ENCODE assay signal across 11 mouse cellular contexts in genomic region chr7:124742086-124742485, GRCm38 (mm10).
DNase-seq lines count a peak whose midpoint lies in the region; ATAC-seq and TF ChIP-seq lines count a peak whose summit lies in the region.
"Had no signal": no experiment of that assay in that cellular context is flagged by ENCODE, and none has a peak within 500 bp of the region (broad histone marks: within the 10 kb centered on the region; RNA-seq: fewer than 3 reads in every experiment).

No protein-coding gene starts in this region.

- no peak for ATAC-seq in kidney, embryonic 16.5 days (ENCODE audit: low FRiP score, low TSS enrichment)
- ATAC-seq in limb, embryonic 14.5 days (ENCODE audit: low FRiP score, low read depth) = no peak

- H3K4me2 ChIP-seq in kidney, embryonic 16.5 days (replicated peaks; ENCODE audit: low read depth, low read length) = no peak overlapping the region
- H3K4me2 ChIP-seq in limb, embryonic 14.5 days (replicated peaks; ENCODE audit: low read depth, low read length, severe bottlenecking) = no peak overlapping the region
- H3K4me2 ChIP-seq: hindbrain, embryonic 15.5 days had no signal

- TF ChIP-seq EP300 in MEL (IDR thresholded peaks at IDR 0.05; ENCODE audit: low read depth in 1 of 2, low read length in 2 of 2) = no peak

- no peak overlapping the region for H3K27ac ChIP-seq in kidney, embryonic 16.5 days (ENCODE audit: low read length)
- H3K27ac ChIP-seq in MEL (ENCODE audit: control insufficient read depth, low read depth, low read length) = no peak overlapping the region
- H3K27ac ChIP-seq in limb, embryonic 14.5 days (replicated peaks; ENCODE audit: low read depth, low read length) = no peak overlapping the region
- H3K27ac ChIP-seq: forebrain, embryonic 10.5 days; gastrocnemius, adult 2 months; hindbrain, embryonic 15.5 days; midbrain, embryonic 10.5 days had no signal

- no peaks in the 10 kb centered on the region for H3K27me3 ChIP-seq in kidney, embryonic 16.5 days (ENCODE audit: insufficient read depth, low read length)
- no peaks in the 10 kb centered on the region for H3K27me3 ChIP-seq in MEL (ENCODE audit: control insufficient read depth in 1 of 2, insufficient read depth in 2 of 2, low read length in 2 of 2)
- H3K27me3 ChIP-seq in limb, embryonic 14.5 days (ENCODE audit: control insufficient read depth, insufficient read depth, low read length) = no peaks in the 10 kb centered on the region
- H3K27me3 ChIP-seq: hindbrain, embryonic 15.5 days had no signal

- TF ChIP-seq CTCF in MEL (IDR thresholded peaks at IDR 0.05 in 2 of 3, conservative IDR thresholded peaks at IDR 0.05 in 1 of 3; ENCODE audit: control insufficient read depth in 1 of 3, insufficient read depth in 1 of 3, low read depth in 2 of 3, low read length in 3 of 3, poor library complexity in 1 of 3, severe bottlenecking in 1 of 3) = no peak

- no peak overlapping the region for H3K4me3 ChIP-seq in kidney, embryonic 16.5 days (ENCODE audit: low read length)
- H3K4me3 ChIP-seq in MEL (ENCODE audit: control insufficient read depth in 1 of 2, insufficient read depth in 1 of 2, low read depth in 2 of 2, low read length in 2 of 2) = no peak overlapping the region
- H3K4me3 ChIP-seq in limb, embryonic 14.5 days (replicated peaks; ENCODE audit: low read length) = no peak overlapping the region
- H3K4me3 ChIP-seq: forebrain, embryonic 10.5 days; gastrocnemius, adult 2 months; hindbrain, embryonic 15.5 days; midbrain, embryonic 10.5 days had no signal

- 3% methylated on average over 2 of the region's 2 CpGs for WGBS in kidney, embryonic 16.5 days
- WGBS in limb, embryonic 14.5 days = 2% methylated on average over 2 of the region's 2 CpGs

- peak; percentile 50 for DNase-seq in kidney, postnatal 10 days
- peak; percentile 9 for DNase-seq in MEL (ENCODE audit: low read depth, low spot score)
- peak; percentile 1 for DNase-seq in c-Kit-positive CD71-negative TER-119-negative erythroid progenitor cells, embryonic 14.5 days (ENCODE audit: low read depth)
- DNase-seq in limb, embryonic 14.5 days (ENCODE audit: low spot score) = peak; percentile 38
- DNase-seq in urinary bladder, adult 2 months (ENCODE audit: low spot score) = no peak
- DNase-seq in thymus, postnatal 14 days = no peak
- DNase-seq: gastrocnemius, adult 2 months had no signal

- no peak for TF ChIP-seq RAD21 in MEL (IDR thresholded peaks at IDR 0.05; ENCODE audit: low read depth, low read length)

- no peak for TF ChIP-seq POLR2A in MEL (IDR thresholded peaks at IDR 0.05; ENCODE audit: control insufficient read depth in 1 of 2, insufficient read depth in 1 of 2, low read depth in 1 of 2, low read length in 2 of 2, poor library complexity in 1 of 2)
- TF ChIP-seq POLR2A in limb, embryonic 14.5 days (IDR thresholded peaks at IDR 0.05; ENCODE audit: borderline replicate concordance, extremely low read depth, insufficient read depth, insufficient read length) = no peak

- H3K79me2 ChIP-seq in MEL (ENCODE audit: control insufficient read depth, insufficient read depth, low read length, poor library complexity) = no peaks in the 10 kb centered on the region

- no peak overlapping the region for H3K9ac ChIP-seq in kidney, embryonic 16.5 days (replicated peaks; ENCODE audit: low read length)
- H3K9ac ChIP-seq in MEL (ENCODE audit: control insufficient read depth, low read depth, low read length, poor library complexity, severe bottlenecking) = no peak overlapping the region
- no peak overlapping the region for H3K9ac ChIP-seq in limb, embryonic 14.5 days (ENCODE audit: low read depth, low read length, severe bottlenecking)
- H3K9ac ChIP-seq: hindbrain, embryonic 15.5 days had no signal

- H3K4me1 ChIP-seq in kidney, embryonic 16.5 days (ENCODE audit: insufficient read depth, low read length) = no peaks in the 10 kb centered on the region
- H3K4me1 ChIP-seq in MEL (ENCODE audit: control insufficient read depth in 1 of 2, insufficient read depth in 2 of 2, low read length in 2 of 2) = no peaks in the 10 kb centered on the region
- H3K4me1 ChIP-seq in limb, embryonic 14.5 days (ENCODE audit: control insufficient read depth, insufficient read depth, low read length) = no peaks in the 10 kb centered on the region
- H3K4me1 ChIP-seq: forebrain, embryonic 10.5 days; hindbrain, embryonic 15.5 days; midbrain, embryonic 10.5 days had no signal

- no peaks in the 10 kb centered on the region for H3K36me3 ChIP-seq in kidney, embryonic 16.5 days (ENCODE audit: insufficient read depth, low read length)
- no peaks in the 10 kb centered on the region for H3K36me3 ChIP-seq in MEL (ENCODE audit: control insufficient read depth in 1 of 2, insufficient read depth in 2 of 2, low read length in 2 of 2)
- no peaks in the 10 kb centered on the region for H3K36me3 ChIP-seq in limb, embryonic 14.5 days (ENCODE audit: control insufficient read depth, insufficient read depth, low read length)
- H3K36me3 ChIP-seq: forebrain, embryonic 10.5 days; hindbrain, embryonic 15.5 days; midbrain, embryonic 10.5 days had no signal

- no peaks in the 10 kb centered on the region for H3K9me3 ChIP-seq in kidney, embryonic 16.5 days (ENCODE audit: low read length)
- H3K9me3 ChIP-seq in MEL (replicated peaks; ENCODE audit: insufficient read depth, low read length) = no peaks in the 10 kb centered on the region
- no peaks in the 10 kb centered on the region for H3K9me3 ChIP-seq in limb, embryonic 14.5 days (ENCODE audit: control insufficient read depth, low read length)
- H3K9me3 ChIP-seq: forebrain, embryonic 10.5 days; hindbrain, embryonic 15.5 days; midbrain, embryonic 10.5 days had no signal

TF ChIP-seq in MEL, 35 proteins besides CTCF, POLR2A, EP300 and RAD21:
- TF ChIP-seq POLR2AphosphoS5 (IDR thresholded peaks at IDR 0.05; ENCODE audit: borderline replicate concordance, low read depth, low read length) = no peak
TF ChIP-seq in MEL: peak in this region for 0.

Comparison
In these comparisons a context has a peak if more than half of its experiments do, and no peak if none do; other contexts are left out.
1. DNase-seq: peak in kidney, postnatal 10 days (single experiment), MEL (single experiment), c-Kit-positive CD71-negative TER-119-negative erythroid progenitor cells, embryonic 14.5 days (single experiment) and limb, embryonic 14.5 days (single experiment); none in urinary bladder, adult 2 months (single experiment) and thymus, postnatal 14 days (single experiment).